Mouse (Mus musculus) lung, adult 2 months (tissue): ENCODE measurements at regions not wholly inside any gene's neighbourhood (a gene's known extent, or its start where the extent isn't known, plus 50 kb on each side); places are given as distances from the start of the nearest gene placed in this dataset.

ENCODE experiments used
- CTCF ChIP-seq: fragments of 200-500 bp; IDR thresholded peaks from 2 replicates; pipeline ENCODE4 v1.5.1; 2011; ENCODE audit warnings: mild to moderate bottlenecking, low read length, control low read depth; ENCODE audit not compliant: insufficient read depth
- POLR2A ChIP-seq: fragments of 200-500 bp; IDR thresholded peaks from 2 replicates; pipeline ENCODE4 v1.6.1; 2011; ENCODE audit warnings: low read depth, mild to moderate bottlenecking, control low read depth, low read length, borderline replicate concordance; ENCODE audit errors: extremely low read depth

- TF ChIP-seq CTCF (no peak), POLR2A (no peak)
These were observed 182.4 kb downstream of the Mylk4 start for GRCm38 (mm10) chr13:32601315-32601714.
